Mouse (Mus musculus) small intestine, adult 2 months (tissue): ENCODE results near the gene H2afb3.

Experiments
- CTCF ChIP-seq: fragments of 200-500 bp; IDR thresholded peaks from 2 replicates; pipeline ENCODE4 v1.5.1; 2012; ENCODE audit warnings: low read depth, mild to moderate bottlenecking, control low read depth, inconsistent platforms, low read length, moderate library complexity, mixed read lengths; ENCODE audit not compliant: insufficient replicate concordance, insufficient read length; ENCODE audit errors: extremely low read depth
- POLR2A ChIP-seq: fragments of 200-500 bp; IDR thresholded peaks from 2 replicates; pipeline ENCODE4 v1.6.1; 2012; ENCODE audit warnings: low read depth, mild to moderate bottlenecking, control low read depth, inconsistent platforms, low read length, moderate library complexity

GRCm38 (mm10) chrX:120287502-120287901, 25.4 kb downstream of the H2afb3 start:
- TF ChIP-seq CTCF (no peak), POLR2A (no peak)
